Mouse (Mus musculus) inflammation-experienced regulatory T-cells (primary cell): ENCODE measurements around the gene Cst11. TPM values are rescaled to one million over a fixed set of nuclear protein-coding genes. Genes with fewer than 3 reads are reported as not detected.

Source experiments
- polyA plus RNA-seq, 2 experiments: library from polyadenylated mRNA; unstranded; fragments of 100-300 nt; shearing (Covaris generic); gene quantifications; one replicate each; pipeline ENCODE4 v1.2.1; 2017

Gene Cst11
- under 1 TPM in 1 of 2 experiments, not detected in 1; 0.27 TPM for polyA plus RNA-seq

GRCm38 (mm10) chr2:148771397-148771796 lies at the start of gene Cst11:
Cst11 (minus strand) TSS chr2:148771497.

GRCm38 (mm10) chr2:148819909-148820308 lies 48.6 kb upstream of the Cst11 start, which contains the start of gene Cst13:
Cst13 (plus strand) TSS chr2:148820081.

GRCm38 (mm10) chr2:148798485-148798884 lies 27.2 kb upstream of the Cst11 start, which contains the start of gene Cst8:
Cst8 (plus strand) TSS chr2:148798785.

GRCm38 (mm10) chr2:148789142-148789541 lies 17.8 kb upstream of the Cst11 start, which contains the start of gene Cst12:
Cst12 (plus strand) TSS chr2:148789361.

GRCm38 (mm10) chr2:148781709-148782108 lies 10.4 kb upstream of the Cst11 start, which contains the start of gene 8030411F24Rik:
8030411F24Rik (plus strand) TSS chr2:148782009.

GRCm38 (mm10) chr2:148750058-148750457 lies 21.2 kb downstream of the Cst11 start, which contains the start of gene Cstl1:
Cstl1 (plus strand) TSS chr2:148750358.

GRCm38 (mm10) chr2:148732327-148733000 lies 38.8 kb downstream of the Cst11 start, which contains the start of gene Napb:
Napb (minus strand) TSS chr2:148732467.

Other genes with a start within 250 kb of the Cst11 start
- 10 to 100 TPM; 57.3 to 68.5 TPM for gene Nxt1, start 98.9 kb downstream of the Cst11 start, polyA plus RNA-seq
- 10 to 100 TPM; 13.1 to 13.5 TPM for gene Gzf1, start 90.5 kb downstream of the Cst11 start, polyA plus RNA-seq
- gene Napb, start 39.0 kb downstream of the Cst11 start, polyA plus RNA-seq, result 1 to 10 TPM; 1.4 to 4.3 TPM
- gene Cstl1, start 21.1 kb downstream of the Cst11 start, polyA plus RNA-seq, result not detected
- gene 8030411F24Rik, start 10.5 kb upstream of the Cst11 start, polyA plus RNA-seq, result not detected
- under 1 TPM in 1 of 2 experiments, not detected in 1; 0.34 TPM for gene Cst12, start 17.9 kb upstream of the Cst11 start, polyA plus RNA-seq
- gene Cst8, start 27.3 kb upstream of the Cst11 start, polyA plus RNA-seq, result under 1 TPM in 1 of 2 experiments, not detected in 1; 0.62 TPM
- not detected for gene Cst13, start 48.6 kb upstream of the Cst11 start, polyA plus RNA-seq
- gene Cst9, start 63.6 kb upstream of the Cst11 start, polyA plus RNA-seq, result not detected
- gene 9230104L09Rik, start 93.5 kb upstream of the Cst11 start, polyA plus RNA-seq, result not detected
- 100 to 1,000 TPM; 125 to 150 TPM for gene Cst3, start 104.2 kb upstream of the Cst11 start, polyA plus RNA-seq
- gene Gm1330, start 231.8 kb upstream of the Cst11 start, polyA plus RNA-seq, result not detected
- not detected for gene Gm10750, start 245.7 kb upstream of the Cst11 start, polyA plus RNA-seq